Mouse (Mus musculus): ENCODE results near the gene Hist1h2ak.

GRCm38 (mm10) chr13:21729544-21729943, 24.1 kb downstream of the Hist1h2ak start:
- TF ChIP-seq CTCF (IDR thresholded peaks at IDR 0.05; ENCODE audit: low read depth) (no peak), EP300 (IDR thresholded peaks at IDR 0.05; ENCODE audit: low read depth) (no peak)
